Mouse (Mus musculus) megakaryocyte, embryonic 14.5 days (primary cell): ENCODE results near the gene Tmem164.

Experiments used
- FLI1 ChIP-seq: IDR thresholded peaks from 2 replicates; pipeline ENCODE4 v1.6.1; 2012; ENCODE audit warnings: low read length, inconsistent platforms, mixed read lengths
- GATA1 ChIP-seq: IDR thresholded peaks from 3 replicates; pipeline ENCODE4 v1.6.1; 2012; ENCODE audit warnings: mixed read lengths, low read length, inconsistent platforms, borderline replicate concordance

GRCm38 (mm10) chrX:142839411-142839810 lies 158.2 kb downstream of the Tmem164 start:
- TF ChIP-seq GATA1, result no peak
- no peak for TF ChIP-seq FLI1
